Mouse (Mus musculus) ES-Bruce4 (cell line): Measurements from ENCODE around the gene Fcamr. TPM values are rescaled to one million over a fixed set of nuclear protein-coding genes. Genes with fewer than 3 reads are reported as not detected.

Experiments used
- H3K27ac ChIP-seq: 2 replicates; pipeline ENCODE4 v1.5.1; 2012; ENCODE audit warnings: low read length, inconsistent platforms; ENCODE audit not compliant: insufficient read depth
- H3K27me3 ChIP-seq: 2 replicates; pipeline ENCODE4 v1.6.1; 2012; ENCODE audit warnings: mild to moderate bottlenecking, low read length, inconsistent platforms; ENCODE audit not compliant: control insufficient read depth, poor library complexity, insufficient read depth, severe bottlenecking
- H3K36me3 ChIP-seq: 2 replicates; pipeline ENCODE4 v1.6.1; 2012; ENCODE audit warnings: inconsistent platforms, mild to moderate bottlenecking, low read length, moderate library complexity; ENCODE audit not compliant: control insufficient read depth, poor library complexity, insufficient read depth, severe bottlenecking
- H3K4me1 ChIP-seq: one replicate; pipeline ENCODE4 v1.8.1; 2011; ENCODE audit warnings: low read length; ENCODE audit not compliant: control insufficient read depth, insufficient read depth
- H3K4me3 ChIP-seq: 2 replicates; pipeline ENCODE4 v1.5.1; 2011; ENCODE audit warnings: low read depth, mild to moderate bottlenecking, low read length
- H3K9ac ChIP-seq: 2 replicates; pipeline ENCODE4 v1.6.1; 2012; ENCODE audit warnings: low read depth, mild to moderate bottlenecking, inconsistent platforms; ENCODE audit not compliant: poor library complexity, severe bottlenecking
- H3K9me3 ChIP-seq: replicated peaks from 2 replicates; pipeline ENCODE4 v1.6.1; 2012; ENCODE audit warnings: mild to moderate bottlenecking, low read length, inconsistent platforms; ENCODE audit not compliant: control insufficient read depth, poor library complexity, insufficient read depth, severe bottlenecking
- CTCF ChIP-seq: IDR thresholded peaks from one replicate; pipeline ENCODE4 v1.8.1; 2011; ENCODE audit warnings: low read depth, low read length
- EP300 ChIP-seq: IDR thresholded peaks from 2 replicates; pipeline ENCODE4 v1.6.1; 2011; ENCODE audit warnings: low read depth, low read length; ENCODE audit not compliant: insufficient read depth
- POLR2A ChIP-seq: IDR thresholded peaks from one replicate; pipeline ENCODE4 v1.8.1; 2011; ENCODE audit warnings: low read length; ENCODE audit not compliant: insufficient read depth
- polyA plus RNA-seq: library from polyadenylated mRNA; stranded (reverse); fragments of >200 nt; gene quantifications from 2 replicates; pipeline ENCODE4 v1.2.4, GENCODE M21; 2011; ENCODE audit warnings: low read depth; ENCODE audit not compliant: missing spikeins, insufficient read depth, insufficient read length

Fcamr gene
- polyA plus RNA-seq, 1 experiment: not detected

- Histone ChIP-seq H3K4me1 (no peaks in the 10 kb centered on the region), H3K9me3 (no peaks in the 10 kb centered on the region), H3K36me3 (no peaks in the 10 kb centered on the region), H3K27ac (no peak overlapping the region), H3K27me3 (no peaks in the 10 kb centered on the region), H3K9ac (no peak overlapping the region), H3K4me3 (no peak overlapping the region)
- no peak for TF ChIP-seq POLR2A
- no peak for TF ChIP-seq EP300
- no peak for TF ChIP-seq CTCF
Observed at GRCm38 (mm10) chr1:130798037-130798436, 2.7 kb upstream of the Fcamr start.

DNA sequence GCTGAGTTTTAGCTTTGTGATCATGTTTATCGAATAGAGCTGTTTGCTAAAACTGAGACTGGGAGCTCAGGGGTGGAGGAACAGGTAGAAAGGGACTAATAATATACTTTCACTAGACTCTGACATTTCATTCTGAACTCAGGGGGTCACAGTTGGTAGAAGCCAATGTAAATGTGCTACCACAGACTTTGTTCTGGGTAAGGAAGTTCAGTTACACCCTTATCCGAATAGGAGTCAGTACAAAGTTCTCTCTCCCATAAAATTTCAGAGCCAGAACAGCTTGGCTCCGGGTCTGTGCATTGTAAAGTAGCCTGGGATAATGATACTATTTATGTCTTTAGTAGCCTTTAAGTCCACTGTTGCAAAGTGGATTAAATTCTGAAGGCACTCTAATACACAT, 2.2 kb upstream of the Fcamr start:
- no peak overlapping the region for H3K27ac ChIP-seq
- no peaks in the 10 kb centered on the region for H3K36me3 ChIP-seq
- H3K9me3 ChIP-seq: no peaks in the 10 kb centered on the region
- H3K4me3 ChIP-seq: no peak overlapping the region
- no peaks in the 10 kb centered on the region for H3K27me3 ChIP-seq
- no peaks in the 10 kb centered on the region for H3K4me1 ChIP-seq
- no peak overlapping the region for H3K9ac ChIP-seq
- TF ChIP-seq POLR2A: no peak
- no peak for TF ChIP-seq EP300
- TF ChIP-seq CTCF: no peak

- H3K9me3 ChIP-seq: no peaks in the 10 kb centered on the region
- no peak overlapping the region for H3K27ac ChIP-seq
- H3K4me3 ChIP-seq: no peak overlapping the region
- no peak overlapping the region for H3K9ac ChIP-seq
- no peaks in the 10 kb centered on the region for H3K4me1 ChIP-seq
- H3K27me3 ChIP-seq: no peaks in the 10 kb centered on the region
- TF ChIP-seq EP300: no peak
- TF ChIP-seq CTCF: no peak
- TF ChIP-seq POLR2A: no peak
- H3K36me3 ChIP-seq: no peaks in the 10 kb centered on the region
Observed at GRCm38 (mm10) chr1:130799399-130799798, 1.3 kb upstream of the Fcamr start.

DNA sequence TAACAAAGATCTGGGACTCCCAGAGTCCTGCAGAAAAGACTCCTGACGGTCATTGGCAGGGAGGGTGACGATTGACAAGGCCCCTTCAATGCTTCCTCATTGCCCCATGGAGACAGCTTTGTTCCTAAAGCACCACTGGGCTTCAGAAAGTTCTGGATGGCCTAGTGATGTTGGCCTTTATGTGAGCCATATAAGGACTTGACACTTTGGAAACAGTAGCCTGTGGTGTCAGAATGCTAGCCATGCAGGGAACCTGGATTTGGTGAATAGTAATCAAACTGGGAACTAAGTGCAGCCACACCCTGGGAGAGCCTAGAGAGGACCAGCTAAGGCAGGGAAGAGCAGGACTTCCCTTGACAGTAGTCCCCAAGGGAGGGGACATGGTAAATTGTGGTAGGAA, 809 bp downstream of the Fcamr start:
- no peak for TF ChIP-seq POLR2A
- no peak for TF ChIP-seq CTCF
- no peak for TF ChIP-seq EP300
- H3K27ac ChIP-seq: no peak overlapping the region
- no peaks in the 10 kb centered on the region for H3K36me3 ChIP-seq
- no peaks in the 10 kb centered on the region for H3K9me3 ChIP-seq
- H3K4me1 ChIP-seq: no peaks in the 10 kb centered on the region
- no peaks in the 10 kb centered on the region for H3K27me3 ChIP-seq
- H3K9ac ChIP-seq: no peak overlapping the region
- no peak overlapping the region for H3K4me3 ChIP-seq

- H3K4me3 ChIP-seq: no peak overlapping the region
- H3K27me3 ChIP-seq: no peaks in the 10 kb centered on the region
- no peaks in the 10 kb centered on the region for H3K4me1 ChIP-seq
- no peak for TF ChIP-seq EP300
- no peak for TF ChIP-seq CTCF
- no peak for TF ChIP-seq POLR2A
- no peaks in the 10 kb centered on the region for H3K9me3 ChIP-seq
- H3K27ac ChIP-seq: no peak overlapping the region
- no peaks in the 10 kb centered on the region for H3K36me3 ChIP-seq
- no peak overlapping the region for H3K9ac ChIP-seq
Observed at GRCm38 (mm10) chr1:130802976-130803375, 2.3 kb downstream of the Fcamr start.

DNA sequence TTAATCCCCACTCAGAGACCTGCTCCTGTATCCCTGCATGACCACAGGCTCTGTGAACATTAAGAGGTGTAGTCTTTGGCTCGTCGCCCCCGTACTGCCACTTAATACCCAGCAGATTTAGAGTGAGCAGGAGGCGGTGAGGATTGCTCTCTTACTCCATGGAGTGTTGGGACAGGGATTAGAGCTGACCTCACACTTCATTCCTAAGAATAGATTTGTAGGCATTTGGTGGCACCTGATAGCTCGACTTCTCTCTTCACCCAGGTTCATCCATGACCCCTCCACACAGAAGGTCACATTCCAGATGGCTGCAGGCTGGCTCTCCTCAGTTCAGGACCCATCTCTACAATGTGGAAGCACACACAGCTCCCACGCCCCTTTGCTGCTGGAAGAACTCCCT, 3.6 kb downstream of the Fcamr start:
- H3K27me3 ChIP-seq: no peaks in the 10 kb centered on the region
- H3K36me3 ChIP-seq: no peaks in the 10 kb centered on the region
- no peak overlapping the region for H3K9ac ChIP-seq
- H3K27ac ChIP-seq: no peak overlapping the region
- TF ChIP-seq EP300 (no peak), CTCF (no peak), POLR2A (no peak)
- H3K9me3 ChIP-seq: no peaks in the 10 kb centered on the region
- no peaks in the 10 kb centered on the region for H3K4me1 ChIP-seq
- no peak overlapping the region for H3K4me3 ChIP-seq
